Mouse (Mus musculus) erythroblast, adult 5-6 weeks (primary cell): ENCODE measurements at regions not wholly inside any gene's neighbourhood (a gene's known extent, or its start where the extent isn't known, plus 50 kb on each side); places are given as distances from the start of the nearest gene placed in this dataset.

Experiments
- ATAC-seq: replicated peaks from 2 replicates; pipeline ENCODE4 v1.8.0; 2016; ENCODE audit warnings: moderate number of reproducible peaks, mild to moderate bottlenecking, moderate TSS enrichment, inconsistent platforms; ENCODE audit not compliant: poor library complexity, low FRiP score, severe bottlenecking

GRCm38 (mm10) chr13:97626116-97626515 is 134.3 kb downstream of the Gm10260 start:
- ATAC-seq: no peak

GRCm38 (mm10) chr13:97625391-97625790 is 135.0 kb downstream of the Gm10260 start:
- ATAC-seq: no peak

GRCm38 (mm10) chr13:97618190-97618586 is 142.2 kb downstream of the Gm10260 start:
- no peak for ATAC-seq

GRCm38 (mm10) chr13:97617511-97618189 is 142.8 kb downstream of the Gm10260 start:
- ATAC-seq: no peak; the same call in 1 of the 2 replicates

GRCm38 (mm10) chr13:97616919-97617318 is 143.5 kb downstream of the Gm10260 start:
- ATAC-seq: no peak

GRCm38 (mm10) chr13:97607221-97607723 is 153.2 kb downstream of the Gm10260 start:
- no peak for ATAC-seq

- no peak for ATAC-seq
Observed at GRCm38 (mm10) chr13:97604451-97604850, 156.0 kb downstream of the Gm10260 start.

- ATAC-seq: no peak
Observed at GRCm38 (mm10) chr13:97601135-97601730, 159.2 kb downstream of the Gm10260 start.

GRCm38 (mm10) chr13:97600136-97600535 is 160.3 kb downstream of the Gm10260 start:
- ATAC-seq: no peak

GRCm38 (mm10) chr13:97598507-97599431 is 161.7 kb downstream of the Gm10260 start:
- no peak for ATAC-seq

- ATAC-seq: no peak
Observed at GRCm38 (mm10) chr13:97594851-97595250, 165.6 kb downstream of the Gm10260 start.

- ATAC-seq: no peak
Observed at GRCm38 (mm10) chr13:97589626-97590025, 170.8 kb downstream of the Gm10260 start.

GRCm38 (mm10) chr13:97588085-97588484 is 172.3 kb downstream of the Gm10260 start:
- no peak for ATAC-seq

GRCm38 (mm10) chr13:97587088-97587487 is 173.3 kb downstream of the Gm10260 start:
- ATAC-seq: peak; percentile 74; the same call in 1 of the 2 replicates

- ATAC-seq: no peak
Observed at GRCm38 (mm10) chr13:97584045-97584444, 176.4 kb downstream of the Gm10260 start.

- ATAC-seq: no peak
Observed at GRCm38 (mm10) chr13:97581380-97581779, 179.1 kb downstream of the Gm10260 start.

- no peak for ATAC-seq
Observed at GRCm38 (mm10) chr13:97580241-97580874, 180.1 kb downstream of the Gm10260 start.

- 0 out of 2 replicates have a peak, but pooled peaks have one; percentile 34 for ATAC-seq
Observed at GRCm38 (mm10) chr13:97578595-97578994, 181.8 kb downstream of the Gm10260 start.

GRCm38 (mm10) chr13:97577081-97577785 is 183.2 kb downstream of the Gm10260 start:
- ATAC-seq: no peak
